Mouse (Mus musculus) intestine, postnatal 0 days (tissue): Measurements from ENCODE around the gene Gm10665. TPM values are rescaled to one million over a fixed set of nuclear protein-coding genes. Genes with fewer than 3 reads are reported as not detected.
"Not testable (repeated sequence)": the region's sequence is repeated elsewhere in the genome, so short reads cannot be mapped to it uniquely, and the experiment has no call there.

Source experiments
- ATAC-seq: fragments of 200-750 bp; cut with Nextera tagmentation; 2 replicates; pipeline ENCODE4 v1.8.0; 2017; ENCODE audit warnings: mild to moderate bottlenecking, moderate TSS enrichment, moderate library complexity
- H3K27ac ChIP-seq: fragments of 300-500 bp; sonication (generic); 2 replicates; pipeline ENCODE4 v1.5.1; 2014; ENCODE audit warnings: mild to moderate bottlenecking, low read depth, low read length, moderate library complexity
- H3K27me3 ChIP-seq: fragments of 300-500 bp; sonication (generic); replicated peaks from 2 replicates; pipeline ENCODE4 v1.6.1; 2014; ENCODE audit warnings: low read length, mixed read lengths; ENCODE audit not compliant: control insufficient read depth, insufficient read depth
- H3K36me3 ChIP-seq: fragments of 300-500 bp; sonication (generic); 2 replicates; pipeline ENCODE4 v1.6.1; 2014; ENCODE audit warnings: mild to moderate bottlenecking, moderate library complexity; ENCODE audit not compliant: control insufficient read depth, insufficient read depth
- H3K4me1 ChIP-seq: fragments of 300-500 bp; sonication (generic); replicated peaks from 2 replicates; pipeline ENCODE4 v1.6.1; 2014; ENCODE audit warnings: antibody characterized with exemption, low read length, mixed read lengths; ENCODE audit not compliant: control insufficient read depth, insufficient read depth
- H3K4me2 ChIP-seq: fragments of 300-500 bp; sonication (generic); replicated peaks from 2 replicates; pipeline ENCODE4 v1.6.1; 2014; ENCODE audit warnings: low read depth, mild to moderate bottlenecking, moderate library complexity
- H3K4me3 ChIP-seq: fragments of 300-500 bp; sonication (generic); 2 replicates; pipeline ENCODE4 v1.5.1; 2014; ENCODE audit warnings: low read depth, low read length
- H3K9ac ChIP-seq: fragments of 300-500 bp; sonication (generic); 2 replicates; pipeline ENCODE4 v1.6.1; 2014; ENCODE audit warnings: mild to moderate bottlenecking, low read depth, low read length
- H3K9me3 ChIP-seq: fragments of 300-500 bp; sonication (generic); 2 replicates; pipeline ENCODE4 v1.6.1; 2016; ENCODE audit warnings: mixed run types; ENCODE audit not compliant: control insufficient read depth
- WGBS: fragments of 180-500 bp; shearing (Covaris S2); extraction: QIAGEN DNeasy Blood & Tissue Kit; methylation state at CpG from one replicate; pipeline ENCODE4 v1.1.7; 2014; 5-methylcytosine and 5-hydroxymethylcytosine counted together
- polyA plus RNA-seq: library from polyadenylated mRNA; unstranded; fragments of >200 nt; fragmentation: Nextera tagmentation; extraction: Ambion mirVana; gene quantifications from 2 replicates; pipeline ENCODE4 v1.2.1, GENCODE M21; 2015

Gene Gm10665
- not detected in 2 replicates for polyA plus RNA-seq

DNA sequence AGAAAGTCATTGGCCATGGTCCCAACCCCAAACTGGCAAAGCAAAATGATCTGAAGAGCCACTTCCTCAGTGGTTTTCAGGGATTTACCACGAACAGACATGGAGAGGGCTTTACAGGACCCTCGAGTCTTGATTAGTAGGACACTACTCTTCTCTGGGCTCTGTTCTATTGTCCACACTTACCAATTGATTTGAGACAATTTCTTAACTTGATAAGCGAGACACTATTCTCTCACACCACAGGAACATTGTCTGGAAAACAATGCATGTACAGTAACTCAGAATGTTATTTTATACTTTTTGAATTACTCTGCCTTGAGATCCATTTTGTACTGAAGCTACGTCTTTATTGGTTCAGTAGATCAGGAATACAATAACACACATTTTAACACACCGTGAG is at the start of gene Gm10665:
Gene Gm10665, minus strand, starts transcription at position 101 of the 400 bp plus-strand sequence.
- WGBS, result no CpG with 5 or more reads among the region's 5 CpGs
- not testable (repeated sequence) for H3K4me2 ChIP-seq, H3K4me3 ChIP-seq, H3K9me3 ChIP-seq, H3K27me3 ChIP-seq, H3K9ac ChIP-seq, H3K4me1 ChIP-seq, H3K27ac ChIP-seq, H3K36me3 ChIP-seq, ATAC-seq

DNA sequence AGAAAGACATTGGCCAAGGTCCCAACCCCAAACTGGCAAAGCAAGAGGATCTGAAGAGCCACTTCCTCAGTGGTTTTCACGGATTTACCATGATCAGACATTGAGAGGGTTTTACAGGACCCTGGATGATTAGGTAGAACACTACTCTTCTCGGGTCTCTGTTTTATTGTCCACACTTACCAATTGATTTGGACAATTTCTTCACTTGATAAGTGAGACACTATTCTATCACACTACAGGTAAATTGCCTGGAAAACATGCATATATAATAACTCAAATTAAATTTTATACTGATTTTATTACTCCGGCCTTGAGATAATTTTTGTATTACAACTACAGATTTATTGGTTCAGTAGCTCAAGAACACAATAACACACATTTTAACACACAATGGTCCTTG is 35.7 kb upstream of the Gm10665 start, which contains the start of gene Vmn1r151:
Gene Vmn1r151, minus strand, starts transcription at position 101 of the 400 bp plus-strand sequence.
- H3K36me3 ChIP-seq, H3K9me3 ChIP-seq, H3K4me1 ChIP-seq, H3K9ac ChIP-seq, H3K27me3 ChIP-seq, H3K4me2 ChIP-seq, H3K4me3 ChIP-seq, H3K27ac ChIP-seq, ATAC-seq: not testable (repeated sequence)
- WGBS, result 31% methylated on average over 1 of the region's 3 CpGs

DNA sequence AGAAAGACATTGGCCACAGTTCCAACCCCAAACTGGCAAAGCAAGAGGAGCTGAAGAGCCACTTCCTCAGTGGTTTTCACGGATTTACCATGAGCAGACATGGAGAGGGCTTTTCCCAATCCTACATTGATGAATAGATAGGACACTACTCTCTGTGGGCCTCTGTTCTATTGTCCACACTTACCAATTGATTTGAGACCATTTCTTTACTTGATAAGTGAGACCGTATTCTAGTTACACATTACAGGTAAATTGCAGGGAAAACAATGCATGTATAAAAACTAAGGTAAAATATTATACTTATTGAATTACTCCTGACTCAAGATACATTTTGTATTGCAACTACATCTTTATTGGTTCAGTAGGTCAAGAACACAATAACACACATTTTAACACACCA is 25.7 kb downstream of the Gm10665 start, which contains the start of gene Vmn1r149:
Gene Vmn1r149, minus strand, starts transcription at position 101 of the 400 bp plus-strand sequence.
- not testable (repeated sequence) for H3K27me3 ChIP-seq, H3K4me2 ChIP-seq, H3K4me3 ChIP-seq, H3K9me3 ChIP-seq, H3K27ac ChIP-seq, H3K9ac ChIP-seq, ATAC-seq, H3K36me3 ChIP-seq, H3K4me1 ChIP-seq
- WGBS, result no CpG with 5 or more reads among the region's 2 CpGs

DNA sequence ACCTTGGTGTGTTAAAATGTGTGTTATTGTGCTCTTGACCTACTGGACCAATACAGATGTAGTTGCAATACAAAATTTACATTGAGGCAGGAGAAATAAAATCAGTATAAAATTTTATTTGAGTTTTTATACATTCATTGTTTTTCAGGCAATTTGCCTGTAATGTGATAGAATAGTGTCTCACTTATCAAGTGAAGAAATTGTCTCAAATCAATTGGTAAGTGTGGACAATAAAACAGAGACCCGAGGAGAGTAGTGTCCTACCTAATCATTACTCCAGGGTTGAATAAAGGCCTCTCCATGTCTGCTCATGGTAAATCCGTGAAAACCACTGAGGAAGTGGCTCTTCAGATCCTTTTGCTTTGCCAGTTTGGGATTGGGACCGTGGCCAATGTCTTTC is 50.6 kb downstream of the Gm10665 start, which contains the start of gene Vmn1r148:
Gene Vmn1r148, plus strand, starts transcription at position 301 of the 400 bp plus-strand sequence.
- not testable (repeated sequence) for H3K27ac ChIP-seq, H3K4me1 ChIP-seq, H3K9ac ChIP-seq, H3K27me3 ChIP-seq, H3K4me2 ChIP-seq, ATAC-seq, H3K36me3 ChIP-seq, H3K9me3 ChIP-seq, H3K4me3 ChIP-seq
- WGBS, result no CpG with 5 or more reads among the region's 3 CpGs

Other genes with a start within 250 kb of the Gm10665 start
- gene Gm8453, start 234.6 kb downstream of the Gm10665 start, polyA plus RNA-seq, result not detected in 2 replicates
- gene Gm4187, start 134.4 kb downstream of the Gm10665 start, polyA plus RNA-seq, result not detected in 2 replicates
- gene Gm8660, start 93.0 kb downstream of the Gm10665 start, polyA plus RNA-seq, result not detected in 2 replicates
- gene Vmn1r148, start 50.5 kb downstream of the Gm10665 start, polyA plus RNA-seq, result not detected in 2 replicates
- gene Vmn1r149, start 25.8 kb downstream of the Gm10665 start, polyA plus RNA-seq, result not detected in 2 replicates
- gene Vmn1r151, start 35.6 kb upstream of the Gm10665 start, polyA plus RNA-seq, result not detected in 2 replicates
- gene Vmn1r152, start 58.9 kb upstream of the Gm10665 start, polyA plus RNA-seq, result not detected in 2 replicates
- not detected in 2 replicates for gene Gm8677, start 70.8 kb upstream of the Gm10665 start, polyA plus RNA-seq
- gene Gm4201, start 101.3 kb upstream of the Gm10665 start, polyA plus RNA-seq, result not detected in 2 replicates
- not detected in 2 replicates for gene Gm4565, start 124.1 kb upstream of the Gm10665 start, polyA plus RNA-seq
- gene Vmn1r155, start 193.9 kb upstream of the Gm10665 start, polyA plus RNA-seq, result not detected in 2 replicates
- gene Gm8693, start 228.2 kb upstream of the Gm10665 start, polyA plus RNA-seq, result not detected in 2 replicates